32 mouse cellular contexts compared by ENCODE assay signal in the genomic region with DNA sequence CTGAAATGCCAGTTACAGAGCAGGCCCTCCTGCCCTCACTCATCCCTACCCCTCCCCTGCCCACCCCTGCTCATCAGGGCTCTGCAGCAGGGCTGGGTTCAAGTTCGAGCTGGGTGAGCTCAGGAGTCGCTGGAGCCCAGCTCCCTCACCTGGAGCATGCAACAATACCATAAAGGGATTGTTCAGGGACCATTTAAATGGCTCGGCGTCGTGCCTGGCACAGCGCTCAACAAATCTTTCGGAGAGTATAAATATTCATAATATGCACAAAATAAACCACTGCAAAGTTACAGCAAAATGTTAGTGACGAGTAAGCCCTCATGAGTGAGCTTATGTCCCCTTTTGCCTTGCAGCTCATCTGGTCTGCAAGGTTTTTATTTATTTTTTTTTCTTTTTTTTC. TPM values are rescaled to one million over a fixed set of nuclear protein-coding genes. Genes with fewer than 3 reads are reported as not detected.
"Had no signal": no experiment of that assay in that cellular context is flagged by ENCODE, and none has a peak within 500 bp of the region (broad histone marks: within the 10 kb centered on the region; RNA-seq: fewer than 3 reads in every experiment).

No protein-coding gene starts in this region.

- ATAC-seq: hindbrain, embryonic 16.5 days; hindbrain, postnatal 0 days; inflammation-experienced regulatory T-cells, adult 6 months; intestine, embryonic 15.5 days; intestine, embryonic 16.5 days; intestine, postnatal 0 days had no signal

- H3K27ac ChIP-seq: heart, embryonic 10.5 days; heart, embryonic 13.5 days; heart, embryonic 15.5 days; hindbrain, embryonic 10.5 days; hindbrain, embryonic 12.5 days; hindbrain, embryonic 13.5 days; hindbrain, embryonic 14.5 days; hindbrain, embryonic 15.5 days; hindbrain, postnatal 0 days; intestine, embryonic 15.5 days; kidney, embryonic 15.5 days; kidney, postnatal 0 days had no signal

- DNase-seq: heart, postnatal 10 days; heart, postnatal 14 days; heart, postnatal 36 days; heart, postnatal 4 days; kidney, adult 11 months; kidney, adult 18-20 months; kidney, adult 2 months; kidney, adult 8-10 months; kidney, adult 9 months; kidney, postnatal 10 days; kidney, postnatal 14 days; kidney, postnatal 25 days; kidney, postnatal 36 days; kidney, postnatal 4 days; layer of hippocampus, postnatal 36 days had no signal

- H3K4me3 ChIP-seq: heart, embryonic 10.5 days; heart, embryonic 12.5 days; heart, embryonic 13.5 days; heart, embryonic 15.5 days; hindbrain, embryonic 10.5 days; hindbrain, embryonic 12.5 days; hindbrain, embryonic 13.5 days; hindbrain, embryonic 15.5 days; intestine, embryonic 15.5 days; kidney, embryonic 15.5 days had no signal

RNA-seq across cellular contexts. Expression of a gene that starts 40.5 kb away (rescaled TPM):
- total RNA-seq: heart, postnatal 36 days had no signal
